Mouse (Mus musculus): ENCODE data around the gene Ltbr.

Gene Ltbr

GRCm38 (mm10) chr6:125345625-125346024 is 31.9 kb upstream of the Ltbr start:
- in situ Hi-C loops (cut with MboI, MseI) = no loop called here

GRCm38 (mm10) chr6:125344866-125345265 is 31.2 kb upstream of the Ltbr start:
- in situ Hi-C loops (cut with MboI, MseI) = no loop called here

- in situ Hi-C loops (cut with MboI, MseI) = no loop called here
Observed at GRCm38 (mm10) chr6:125344084-125344483, 30.4 kb upstream of the Ltbr start.

GRCm38 (mm10) chr6:125342198-125342597 is 28.5 kb upstream of the Ltbr start:
- in situ Hi-C loops (cut with MboI, MseI) = no loop called here

GRCm38 (mm10) chr6:125340244-125340643 is 26.6 kb upstream of the Ltbr start:
- in situ Hi-C loops (cut with MboI, MseI) = no loop called here

- in situ Hi-C loops (cut with MboI, MseI) = no loop called here
Observed at GRCm38 (mm10) chr6:125338791-125339660, 25.3 kb upstream of the Ltbr start.

- in situ Hi-C loops (cut with MboI, MseI) = no loop called here
Observed at GRCm38 (mm10) chr6:125334356-125334755, 20.7 kb upstream of the Ltbr start.

GRCm38 (mm10) chr6:125333112-125333899 is 19.6 kb upstream of the Ltbr start:
- in situ Hi-C loops (cut with MboI, MseI) = no loop called here

GRCm38 (mm10) chr6:125330626-125331326 is 17.1 kb upstream of the Ltbr start:
- in situ Hi-C loops (cut with MboI, MseI) = no loop called here

GRCm38 (mm10) chr6:125328243-125328642 is 14.6 kb upstream of the Ltbr start:
- in situ Hi-C loops (cut with MboI, MseI) = no loop called here

- in situ Hi-C loops (cut with MboI, MseI) = no loop called here
Observed at GRCm38 (mm10) chr6:125325337-125325736, 11.7 kb upstream of the Ltbr start.

GRCm38 (mm10) chr6:125323547-125323946 is 9.9 kb upstream of the Ltbr start:
- in situ Hi-C loops (cut with MboI, MseI) = no loop called here

- in situ Hi-C loops (cut with MboI, MseI) = no loop called here
Observed at GRCm38 (mm10) chr6:125322794-125323193, 9.1 kb upstream of the Ltbr start.

- in situ Hi-C loops (cut with MboI, MseI) = no loop called here
Observed at GRCm38 (mm10) chr6:125321114-125321855, 7.6 kb upstream of the Ltbr start.

GRCm38 (mm10) chr6:125320323-125320722 is 6.6 kb upstream of the Ltbr start, which contains the start of gene Scnn1a:
Scnn1a (plus strand) TSS chr6:125320659.
- in situ Hi-C loops (cut with MboI, MseI) = no loop called here

- in situ Hi-C loops (cut with MboI, MseI) = no loop called here
Observed at GRCm38 (mm10) chr6:125319919-125320296, 6.2 kb upstream of the Ltbr start.

- in situ Hi-C loops (cut with MboI, MseI) = no loop called here
Observed at GRCm38 (mm10) chr6:125318981-125319918, 5.6 kb upstream of the Ltbr start.

GRCm38 (mm10) chr6:125317077-125317476 is 3.4 kb upstream of the Ltbr start:
- in situ Hi-C loops (cut with MboI, MseI) = no loop called here

GRCm38 (mm10) chr6:125314746-125315145 is 1.1 kb upstream of the Ltbr start:
- in situ Hi-C loops (cut with MboI, MseI) = no loop called here

- in situ Hi-C loops (cut with MboI, MseI) = no loop called here
Observed at GRCm38 (mm10) chr6:125314231-125314563, 512 bp upstream of the Ltbr start.
